Mouse (Mus musculus) midbrain, embryonic 12.5 days (tissue): ENCODE measurements at regions not wholly inside any gene's neighbourhood (a gene's known extent, or its start where the extent isn't known, plus 50 kb on each side); places are given as distances from the start of the nearest gene placed in this dataset.
A peak's percentile ranks its signal among the peaks of the same experiment; 100 is the strongest.

ENCODE experiments used
- ATAC-seq: fragments of 200-750 bp; cut with Nextera tagmentation; 2 replicates; pipeline ENCODE4 v1.8.0; 2017; ENCODE audit warnings: low read depth, moderate TSS enrichment, moderate library complexity; ENCODE audit not compliant: low FRiP score
- H3K27ac ChIP-seq: fragments of 300-500 bp; sonication (generic); replicated peaks from 2 replicates; pipeline ENCODE4 v1.5.1; 2016; ENCODE audit warnings: mild to moderate bottlenecking
- H3K27me3 ChIP-seq: fragments of 300-500 bp; sonication (generic); 2 replicates; pipeline ENCODE4 v1.6.1; 2016; ENCODE audit warnings: mild to moderate bottlenecking
- H3K36me3 ChIP-seq: fragments of 300-500 bp; sonication (generic); 2 replicates; pipeline ENCODE4 v1.6.1; 2016
- H3K4me1 ChIP-seq: fragments of 300-500 bp; sonication (generic); 2 replicates; pipeline ENCODE4 v1.6.1; 2016
- H3K4me2 ChIP-seq: fragments of 300-500 bp; sonication (generic); replicated peaks from 2 replicates; pipeline ENCODE4 v1.6.1; 2016; ENCODE audit warnings: mild to moderate bottlenecking, moderate library complexity
- H3K4me3 ChIP-seq: fragments of 300-500 bp; sonication (generic); 2 replicates; pipeline ENCODE4 v1.5.1; 2016; ENCODE audit warnings: mild to moderate bottlenecking
- H3K9ac ChIP-seq: fragments of 300-500 bp; sonication (generic); replicated peaks from 2 replicates; pipeline ENCODE4 v1.6.1; 2016; ENCODE audit warnings: mild to moderate bottlenecking, moderate library complexity
- H3K9me3 ChIP-seq: fragments of 300-500 bp; sonication (generic); 2 replicates; pipeline ENCODE4 v1.6.1; 2016; ENCODE audit warnings: mild to moderate bottlenecking
- WGBS: fragments of 180-500 bp; shearing (Covaris S2); methylation state at CpG from one replicate; pipeline ENCODE4 v1.1.7; 2016; 5-methylcytosine and 5-hydroxymethylcytosine counted together

GRCm38 (mm10) chr2:57522465-57522864 lies 285.0 kb downstream of the Gpd2 start:
- Histone ChIP-seq H3K27ac (no peak overlapping the region), H3K4me1 (peaks cover 13% of the 10 kb centered on the region; the same call in 1 of the 2 replicates), H3K9me3 (no peaks in the 10 kb centered on the region), H3K4me2 (no peak overlapping the region), H3K9ac (no peak overlapping the region), H3K4me3 (no peak overlapping the region), H3K27me3 (no peaks in the 10 kb centered on the region; the same call in 1 of the 2 replicates), H3K36me3 (no peaks in the 10 kb centered on the region)
- no peak for ATAC-seq
- 71% methylated on average over 3 of the region's 3 CpGs for WGBS

GRCm38 (mm10) chr2:57522983-57523382 lies 285.5 kb downstream of the Gpd2 start:
- Histone ChIP-seq H3K4me3 (no peak overlapping the region), H3K4me1 (peaks cover 11% of the 10 kb centered on the region; the same call in 1 of the 2 replicates), H3K27me3 (no peaks in the 10 kb centered on the region; the same call in 1 of the 2 replicates), H3K9me3 (no peaks in the 10 kb centered on the region), H3K27ac (no peak overlapping the region), H3K9ac (no peak overlapping the region), H3K4me2 (no peak overlapping the region), H3K36me3 (no peaks in the 10 kb centered on the region)
- WGBS = 64% methylated on average over 8 of the region's 8 CpGs
- ATAC-seq = peak; percentile 65; the same call in 1 of the 2 replicates

DNA sequence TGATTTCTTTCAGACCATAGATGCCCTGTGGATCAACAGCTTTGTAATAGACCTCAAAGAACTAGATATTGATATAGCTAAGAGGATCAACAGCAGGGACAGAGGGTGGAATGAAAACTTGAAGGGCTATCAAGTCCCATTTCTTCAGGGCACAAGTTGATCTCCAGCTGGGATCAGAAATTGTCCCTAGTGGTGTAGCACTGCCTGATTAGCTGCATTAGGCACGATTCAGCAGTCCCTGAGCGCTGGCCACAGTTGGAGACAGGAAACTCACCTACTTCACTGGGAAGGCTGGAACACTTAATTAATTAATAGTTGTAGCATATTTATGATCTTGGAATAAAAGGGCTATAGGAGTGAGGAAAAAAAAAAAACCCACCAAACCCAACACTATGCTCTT lies 290.5 kb downstream of the Gpd2 start:
- no peak overlapping the region for H3K4me3 ChIP-seq
- 48% methylated on average over 2 of the region's 2 CpGs for WGBS
- H3K9ac ChIP-seq = no peak overlapping the region
- no peaks in the 10 kb centered on the region for H3K9me3 ChIP-seq
- H3K27ac ChIP-seq = no peak overlapping the region
- no peaks in the 10 kb centered on the region for H3K36me3 ChIP-seq
- no peak overlapping the region for H3K4me2 ChIP-seq
- no peak for ATAC-seq
- no peaks in the 10 kb centered on the region for H3K27me3 ChIP-seq
- peaks cover 4% of the 10 kb centered on the region; the same call in 1 of the 2 replicates for H3K4me1 ChIP-seq

- whole genome bisulfite sequencing = 91% methylated on average over 3 of the region's 3 CpGs
- ATAC-seq = no peak
- Histone ChIP-seq H3K9ac (no peak overlapping the region), H3K27ac (no peak overlapping the region), H3K4me3 (no peak overlapping the region), H3K36me3 (no peaks in the 10 kb centered on the region), H3K9me3 (no peaks in the 10 kb centered on the region), H3K4me1 (no peaks in the 10 kb centered on the region), H3K27me3 (no peaks in the 10 kb centered on the region), H3K4me2 (no peak overlapping the region)
These were observed 302.4 kb downstream of the Gpd2 start for GRCm38 (mm10) chr2:57539842-57540241.

DNA sequence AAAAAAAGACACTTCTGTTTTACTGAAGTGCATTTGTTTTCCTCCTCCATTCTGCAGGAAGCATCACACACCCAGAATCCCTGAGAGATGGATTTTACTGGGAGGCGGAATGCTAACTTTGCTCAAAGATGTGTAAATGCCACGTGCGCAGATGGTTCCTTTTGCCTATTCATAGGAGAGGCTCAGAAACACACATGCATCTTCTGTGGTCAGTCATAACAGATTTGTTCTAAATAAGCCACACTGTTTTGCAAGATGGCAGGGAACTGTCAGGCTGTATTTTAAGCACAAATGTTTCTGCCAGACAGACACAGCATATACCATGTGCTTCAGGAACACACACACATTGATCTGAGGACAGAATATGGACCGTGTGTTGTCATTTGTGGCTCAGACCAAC lies 327.8 kb downstream of the Gpd2 start:
- WGBS = 89% methylated on average over 4 of the region's 4 CpGs
- no peak for ATAC-seq
- H3K4me2 ChIP-seq = no peak overlapping the region

GRCm38 (mm10) chr2:57566103-57566502 lies 328.7 kb downstream of the Gpd2 start:
- H3K9ac ChIP-seq = no peak overlapping the region
- H3K4me1 ChIP-seq = no peaks in the 10 kb centered on the region
- H3K27me3 ChIP-seq = no peaks in the 10 kb centered on the region
- no peak overlapping the region for H3K4me2 ChIP-seq
- no peak overlapping the region for H3K27ac ChIP-seq
- no peaks in the 10 kb centered on the region for H3K36me3 ChIP-seq
- no peak for ATAC-seq
- 89% methylated on average over 4 of the region's 4 CpGs for WGBS
- peaks cover 3% of the 10 kb centered on the region; the same call in 1 of the 2 replicates for H3K9me3 ChIP-seq
- H3K4me3 ChIP-seq = no peak overlapping the region

More for the DNA sequence above, 327.8 kb downstream of the Gpd2 start:
- H3K4me3 ChIP-seq = no peak overlapping the region
- H3K27me3 ChIP-seq = no peaks in the 10 kb centered on the region
- H3K36me3 ChIP-seq = no peaks in the 10 kb centered on the region
- peaks cover 3% of the 10 kb centered on the region; the same call in 1 of the 2 replicates for H3K9me3 ChIP-seq
- no peaks in the 10 kb centered on the region for H3K4me1 ChIP-seq
- no peak overlapping the region for H3K27ac ChIP-seq
- H3K9ac ChIP-seq = no peak overlapping the region

DNA sequence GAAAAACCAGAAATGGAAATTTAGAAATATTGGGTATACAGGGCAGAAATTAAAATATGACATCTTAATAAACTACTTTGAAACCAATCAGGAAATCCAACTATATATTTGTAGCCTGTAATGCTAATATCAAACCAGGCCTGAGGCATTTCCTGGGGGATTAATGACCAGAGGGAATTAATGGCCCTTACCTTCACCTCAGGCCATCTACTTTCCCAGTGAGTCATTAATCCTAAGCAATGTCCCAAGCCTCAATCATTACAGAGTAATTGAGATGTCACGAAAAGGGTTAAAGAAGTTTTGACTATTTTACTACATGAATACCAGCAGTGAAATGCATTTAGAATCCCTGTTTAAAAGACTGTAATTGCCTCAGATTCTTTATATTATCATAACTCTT lies 329.7 kb downstream of the Gpd2 start:
- WGBS = 75% methylated on average over 1 of the region's 1 CpGs
- Histone ChIP-seq H3K4me2 (no peak overlapping the region), H3K4me3 (no peak overlapping the region), H3K9me3 (peaks cover under 1% of the 10 kb centered on the region; the same call in 1 of the 2 replicates), H3K4me1 (no peaks in the 10 kb centered on the region), H3K36me3 (no peaks in the 10 kb centered on the region), H3K27ac (no peak overlapping the region), H3K27me3 (no peaks in the 10 kb centered on the region), H3K9ac (no peak overlapping the region)
- ATAC-seq = no peak

DNA sequence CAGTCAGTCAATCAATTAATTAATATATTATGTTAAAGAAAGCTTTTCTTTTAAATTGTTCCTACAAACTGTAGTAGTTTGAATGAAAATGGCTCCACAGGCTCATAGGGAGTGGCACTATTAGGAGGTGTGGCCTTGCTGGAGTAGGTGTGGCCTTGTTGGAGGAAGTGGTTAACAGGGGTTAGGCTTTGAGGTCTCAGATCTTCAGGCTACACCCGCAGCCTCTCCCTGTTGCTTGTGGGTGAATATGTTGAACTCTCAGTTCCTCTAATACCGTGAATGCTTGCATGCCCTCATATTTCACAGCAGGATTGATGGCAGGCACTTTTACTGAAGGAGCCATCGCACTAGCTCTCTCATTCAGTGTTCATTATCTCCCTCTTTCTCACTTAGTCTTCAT lies 349.6 kb downstream of the Gpd2 start:
- no peaks in the 10 kb centered on the region for H3K27me3 ChIP-seq
- no peak overlapping the region for H3K4me2 ChIP-seq
- no peaks in the 10 kb centered on the region for H3K36me3 ChIP-seq
- no peak overlapping the region for H3K4me3 ChIP-seq
- no peaks in the 10 kb centered on the region for H3K9me3 ChIP-seq
- H3K4me1 ChIP-seq = no peaks in the 10 kb centered on the region
- no peak for ATAC-seq
- no peak overlapping the region for H3K9ac ChIP-seq
- H3K27ac ChIP-seq = no peak overlapping the region
- 84% methylated on average over 3 of the region's 3 CpGs for WGBS

GRCm38 (mm10) chr2:57593558-57593957 lies 356.1 kb downstream of the Gpd2 start:
- no peak for ATAC-seq
- Histone ChIP-seq H3K4me1 (no peaks in the 10 kb centered on the region; the same call in 1 of the 2 replicates), H3K9me3 (no peaks in the 10 kb centered on the region), H3K27ac (no peak overlapping the region), H3K27me3 (no peaks in the 10 kb centered on the region), H3K36me3 (no peaks in the 10 kb centered on the region), H3K4me3 (no peak overlapping the region), H3K4me2 (no peak overlapping the region), H3K9ac (no peak overlapping the region)
- 93% methylated on average over 2 of the region's 2 CpGs for WGBS

GRCm38 (mm10) chr2:57597694-57598358 lies 360.4 kb downstream of the Gpd2 start:
- no peaks in the 10 kb centered on the region for H3K9me3 ChIP-seq
- peak overlapping the region; percentile 73 for H3K27ac ChIP-seq
- H3K27me3 ChIP-seq = no peaks in the 10 kb centered on the region
- peak; percentile 93 for ATAC-seq
- H3K4me1 ChIP-seq = no peaks in the 10 kb centered on the region; the same call in 1 of the 2 replicates
- no peak overlapping the region for H3K4me3 ChIP-seq
- peak overlapping the region; percentile 16 for H3K4me2 ChIP-seq
- H3K9ac ChIP-seq = no peak overlapping the region
- H3K36me3 ChIP-seq = no peaks in the 10 kb centered on the region
- 48% methylated on average over 9 of the region's 9 CpGs for WGBS

- H3K36me3 ChIP-seq = no peaks in the 10 kb centered on the region
- H3K9ac ChIP-seq = no peak overlapping the region
- H3K9me3 ChIP-seq = no peaks in the 10 kb centered on the region
- no peak for ATAC-seq
- H3K4me1 ChIP-seq = peaks cover 14% of the 10 kb centered on the region
- no peak overlapping the region for H3K4me2 ChIP-seq
- no peaks in the 10 kb centered on the region for H3K27me3 ChIP-seq
- H3K27ac ChIP-seq = no peak overlapping the region
- H3K4me3 ChIP-seq = no peak overlapping the region
These were observed 374.2 kb downstream of the Gpd2 start for GRCm38 (mm10) chr2:57611599-57611998.

DNA sequence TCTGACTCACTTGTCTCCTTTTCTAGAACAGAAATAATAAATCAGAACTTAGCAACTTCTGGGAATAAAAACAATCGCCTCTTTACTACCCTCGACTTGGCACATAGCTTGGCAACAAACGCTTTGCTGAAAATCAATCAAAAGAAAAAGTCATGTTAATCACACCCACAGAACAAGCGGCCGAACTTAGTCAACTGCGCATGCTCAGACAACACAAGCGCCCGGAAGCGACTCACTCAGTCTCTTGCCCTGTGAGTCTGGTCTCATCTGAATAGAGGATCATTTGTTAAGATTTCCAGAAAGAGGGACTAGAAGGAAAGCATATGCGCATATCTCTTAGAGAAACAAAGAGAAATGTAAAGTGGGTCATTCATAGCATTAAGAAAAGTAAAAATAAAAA lies 375.8 kb downstream of the Gpd2 start:
- Histone ChIP-seq H3K9me3 (no peaks in the 10 kb centered on the region), H3K4me2 (peak overlapping the region; percentile 39), H3K27ac (no peak overlapping the region), H3K4me3 (no peak overlapping the region), H3K36me3 (no peaks in the 10 kb centered on the region), H3K27me3 (no peaks in the 10 kb centered on the region), H3K9ac (no peak overlapping the region), H3K4me1 (peaks cover 14% of the 10 kb centered on the region)
- WGBS = 41% methylated on average over 10 of the region's 10 CpGs
- peak; percentile 70 for ATAC-seq

- no peak overlapping the region for H3K9ac ChIP-seq
- H3K4me1 ChIP-seq = peaks cover 14% of the 10 kb centered on the region
- H3K4me3 ChIP-seq = no peak overlapping the region
- 37% methylated on average over 12 of the region's 12 CpGs for WGBS
- no peaks in the 10 kb centered on the region for H3K27me3 ChIP-seq
- H3K4me2 ChIP-seq = peak overlapping the region; percentile 37
- peak; percentile 66 for ATAC-seq
- H3K27ac ChIP-seq = no peak overlapping the region
- H3K36me3 ChIP-seq = no peaks in the 10 kb centered on the region
- H3K9me3 ChIP-seq = no peaks in the 10 kb centered on the region
These were observed 377.2 kb downstream of the Gpd2 start for GRCm38 (mm10) chr2:57614587-57614991.
